Mouse (Mus musculus) stomach, embryonic 14.5 days (tissue): Measurements from ENCODE around the gene Olfr1316. TPM values are rescaled to one million over a fixed set of nuclear protein-coding genes. Genes with fewer than 3 reads are reported as not detected.

Source experiments
- ATAC-seq: fragments of 200-750 bp; cut with Nextera tagmentation; 2 replicates; pipeline ENCODE4 v1.8.0; 2017; ENCODE audit warnings: low read depth, moderate TSS enrichment; ENCODE audit not compliant: insufficient number of reproducible peaks, insufficient read depth, low FRiP score
- H3K27ac ChIP-seq: fragments of 300-500 bp; sonication (generic); 2 replicates; pipeline ENCODE4 v1.5.1; 2014; ENCODE audit warnings: mild to moderate bottlenecking, low read length, moderate library complexity, mixed read lengths
- H3K27me3 ChIP-seq: fragments of 300-500 bp; sonication (generic); 2 replicates; pipeline ENCODE4 v1.6.1; 2014; ENCODE audit warnings: low read length, control low read depth, mixed read lengths; ENCODE audit not compliant: control insufficient read depth, insufficient read depth
- H3K36me3 ChIP-seq: fragments of 300-500 bp; sonication (generic); 2 replicates; pipeline ENCODE4 v1.6.1; 2014; ENCODE audit warnings: mild to moderate bottlenecking, control low read depth, low read length, moderate library complexity, mixed read lengths; ENCODE audit not compliant: control insufficient read depth, insufficient read depth
- H3K4me1 ChIP-seq: fragments of 300-500 bp; sonication (generic); 2 replicates; pipeline ENCODE4 v1.6.1; 2014; ENCODE audit warnings: low read length, control low read depth, mixed read lengths; ENCODE audit not compliant: control insufficient read depth, insufficient read depth
- H3K4me2 ChIP-seq: fragments of 300-500 bp; sonication (generic); replicated peaks from 2 replicates; pipeline ENCODE4 v1.6.1; 2014; ENCODE audit warnings: low read depth, low read length, control low read depth
- H3K4me3 ChIP-seq: fragments of 300-500 bp; sonication (generic); 2 replicates; pipeline ENCODE4 v1.5.1; 2014; ENCODE audit warnings: low read depth, low read length, control low read depth
- H3K9ac ChIP-seq: fragments of 300-500 bp; sonication (generic); replicated peaks from 2 replicates; pipeline ENCODE4 v1.6.1; 2014; ENCODE audit warnings: low read depth, mild to moderate bottlenecking, control low read depth, low read length, moderate library complexity, mixed read lengths
- H3K9me3 ChIP-seq: fragments of 300-500 bp; sonication (generic); 2 replicates; pipeline ENCODE4 v1.6.1; 2016; ENCODE audit warnings: low read depth, low read length, control low read depth; ENCODE audit not compliant: control insufficient read depth
- WGBS: fragments of 180-500 bp; shearing (Covaris S2); extraction: QIAGEN DNeasy Blood & Tissue Kit; methylation state at CpG from one replicate; pipeline ENCODE4 v1.1.7; 2014; 5-methylcytosine and 5-hydroxymethylcytosine counted together
- polyA plus RNA-seq: library from polyadenylated mRNA; unstranded; fragments of >200 nt; fragmentation: Nextera tagmentation; extraction: Ambion mirVana; gene quantifications from 2 replicates; pipeline ENCODE4 v1.2.1, GENCODE M21; 2014

Olfr1316 gene
- polyA plus RNA-seq = not detected in 2 replicates

GRCm38 (mm10) chr2:112134877-112135276, at the start of gene Olfr1316:
TSS of gene Olfr1316 (minus strand) at chr2:112134977.
- no peak within 1 kb of the TSS for H3K27ac ChIP-seq
- no peak within 1 kb of the TSS for H3K9ac ChIP-seq
- H3K4me1 ChIP-seq = no peaks in the 10 kb centered on the region
- H3K36me3 ChIP-seq = no peaks in the 10 kb centered on the region
- WGBS = 87% methylated on average over 2 of the region's 2 CpGs
- no peaks in the 10 kb centered on the region for H3K9me3 ChIP-seq
- ATAC-seq = no peak
- no peaks in the 10 kb centered on the region for H3K27me3 ChIP-seq
- no peak within 1 kb of the TSS for H3K4me3 ChIP-seq
- no peak within 1 kb of the TSS for H3K4me2 ChIP-seq

- Histone ChIP-seq H3K4me3 (no peak within 1 kb of the TSS), H3K4me1 (no peaks in the 10 kb centered on the region), H3K9ac (no peak within 1 kb of the TSS), H3K27me3 (no peaks in the 10 kb centered on the region), H3K9me3 (no peaks in the 10 kb centered on the region), H3K27ac (no peak within 1 kb of the TSS), H3K4me2 (no peak within 1 kb of the TSS), H3K36me3 (no peaks in the 10 kb centered on the region)
- no peak for ATAC-seq
These were observed 19.1 kb upstream of the Olfr1316 start, which contains the start of gene Olfr1318 for GRCm38 (mm10) chr2:112153898-112154297. TSS of gene Olfr1318 (plus strand) at chr2:112154198.

GRCm38 (mm10) chr2:112140029-112140428, 5.3 kb upstream of the Olfr1316 start, which contains the start of gene Olfr1317:
TSS of gene Olfr1317 (plus strand) at chr2:112140329.
- H3K36me3 ChIP-seq = no peaks in the 10 kb centered on the region
- no peak for ATAC-seq

GRCm38 (mm10) chr2:112115340-112115739, 19.4 kb downstream of the Olfr1316 start, which contains the start of gene Olfr1315-ps1:
TSS of gene Olfr1315-ps1 (minus strand) at chr2:112115440.
- Histone ChIP-seq H3K4me2 (no peak within 1 kb of the TSS), H3K4me3 (no peak within 1 kb of the TSS), H3K4me1 (no peaks in the 10 kb centered on the region), H3K27ac (no peak within 1 kb of the TSS), H3K9ac (no peak within 1 kb of the TSS), H3K36me3 (no peaks in the 10 kb centered on the region), H3K27me3 (no peaks in the 10 kb centered on the region), H3K9me3 (no peaks in the 10 kb centered on the region)
- 73% methylated on average over 1 of the region's 1 CpGs for WGBS
- no peak for ATAC-seq

More at GRCm38 (mm10) chr2:112140029-112140428, 5.3 kb upstream of the Olfr1316 start, which contains the start of gene Olfr1317:
- no peak within 1 kb of the TSS for H3K4me3 ChIP-seq
- H3K27ac ChIP-seq = no peak within 1 kb of the TSS
- H3K27me3 ChIP-seq = no peaks in the 10 kb centered on the region
- no peaks in the 10 kb centered on the region for H3K9me3 ChIP-seq
- H3K9ac ChIP-seq = no peak within 1 kb of the TSS
- 64% methylated on average over 2 of the region's 2 CpGs for WGBS
- no peaks in the 10 kb centered on the region for H3K4me1 ChIP-seq
- H3K4me2 ChIP-seq = no peak within 1 kb of the TSS

- Histone ChIP-seq H3K4me1 (no peaks in the 10 kb centered on the region), H3K27ac (no peak within 1 kb of the TSS), H3K4me2 (no peak within 1 kb of the TSS), H3K36me3 (no peaks in the 10 kb centered on the region), H3K27me3 (no peaks in the 10 kb centered on the region), H3K9ac (no peak within 1 kb of the TSS), H3K9me3 (no peaks in the 10 kb centered on the region), H3K4me3 (no peak within 1 kb of the TSS)
- ATAC-seq = no peak
These were observed 38.1 kb downstream of the Olfr1316 start, which contains the start of gene Olfr1314 for GRCm38 (mm10) chr2:112096681-112097080. TSS of gene Olfr1314 (minus strand) at chr2:112096781.

GRCm38 (mm10) chr2:112077743-112078142, 57.0 kb downstream of the Olfr1316 start, which contains the start of gene Olfr1313:
TSS of gene Olfr1313 (minus strand) at chr2:112077843.
- H3K27ac ChIP-seq = no peak within 1 kb of the TSS
- no peak for ATAC-seq
- H3K4me3 ChIP-seq = no peak within 1 kb of the TSS
- no peak within 1 kb of the TSS for H3K9ac ChIP-seq
- H3K36me3 ChIP-seq = no peaks in the 10 kb centered on the region
- no peak within 1 kb of the TSS for H3K4me2 ChIP-seq
- no peaks in the 10 kb centered on the region for H3K4me1 ChIP-seq
- H3K27me3 ChIP-seq = no peaks in the 10 kb centered on the region
- no peaks in the 10 kb centered on the region for H3K9me3 ChIP-seq

Other genes starting within 250 kb of the Olfr1316 start
- not detected in 2 replicates for gene Olfr1306, start 218.7 kb downstream of the Olfr1316 start, polyA plus RNA-seq
- gene Olfr1307, start 185.5 kb downstream of the Olfr1316 start, polyA plus RNA-seq = not detected in 2 replicates
- gene Olfr1308, start 170.0 kb downstream of the Olfr1316 start, polyA plus RNA-seq = not detected in 2 replicates
- gene Olfr1309, start 144.7 kb downstream of the Olfr1316 start, polyA plus RNA-seq = not detected in 2 replicates
- gene Olfr1310, start 122.3 kb downstream of the Olfr1316 start, polyA plus RNA-seq = not detected in 2 replicates
- not detected in 2 replicates for gene Olfr1311, start 110.6 kb downstream of the Olfr1316 start, polyA plus RNA-seq
- not detected in 2 replicates for gene Olfr1312, start 84.7 kb downstream of the Olfr1316 start, polyA plus RNA-seq
- not detected in 2 replicates for gene Olfr1313, start 57.1 kb downstream of the Olfr1316 start, polyA plus RNA-seq
- gene Olfr1314, start 38.2 kb downstream of the Olfr1316 start, polyA plus RNA-seq = not detected in 2 replicates
- gene Olfr1315-ps1, start 19.5 kb downstream of the Olfr1316 start, polyA plus RNA-seq = not detected in 2 replicates
- not detected in 2 replicates for gene Olfr1317, start 5.4 kb upstream of the Olfr1316 start, polyA plus RNA-seq
- not detected in 2 replicates for gene Olfr1318, start 19.2 kb upstream of the Olfr1316 start, polyA plus RNA-seq
- gene Lpcat4, start 104.5 kb upstream of the Olfr1316 start, polyA plus RNA-seq = 23.0 and 26.4 TPM in 2 replicates
- not detected in 2 replicates for gene Nutm1, start 124.3 kb upstream of the Olfr1316 start, polyA plus RNA-seq
- 197 and 199 TPM in 2 replicates for gene Nop10, start 126.9 kb upstream of the Olfr1316 start, polyA plus RNA-seq
- gene Slc12a6, start 130.8 kb upstream of the Olfr1316 start, polyA plus RNA-seq = 18.9 and 19.9 TPM in 2 replicates
- not detected in 2 replicates for gene Gm21985, start 131.3 kb upstream of the Olfr1316 start, polyA plus RNA-seq
- 90.8 and 98.1 TPM in 2 replicates for gene Emc4, start 233.1 kb upstream of the Olfr1316 start, polyA plus RNA-seq
- gene Katnbl1, start 244.2 kb upstream of the Olfr1316 start, polyA plus RNA-seq = 47.7 and 49.3 TPM in 2 replicates